Mouse (Mus musculus) kidney, embryonic 15.5 days (tissue): ENCODE data around the gene Stox2. TPM values are rescaled to one million over a fixed set of nuclear protein-coding genes. Genes with fewer than 3 reads are reported as not detected.

Source experiments
- ATAC-seq: fragments of 200-750 bp; cut with Nextera tagmentation; replicated peaks from 2 replicates; pipeline ENCODE4 v1.8.0; 2017; ENCODE audit warnings: moderate TSS enrichment; ENCODE audit not compliant: low FRiP score
- H3K27ac ChIP-seq: fragments of 300-500 bp; sonication (generic); 2 replicates; pipeline ENCODE4 v1.5.1; 2015; ENCODE audit warnings: mild to moderate bottlenecking, inconsistent platforms
- H3K27me3 ChIP-seq: fragments of 300-500 bp; sonication (generic); 2 replicates; pipeline ENCODE4 v1.6.1; 2015; ENCODE audit warnings: inconsistent platforms
- H3K36me3 ChIP-seq: fragments of 300-500 bp; sonication (generic); 2 replicates; pipeline ENCODE4 v1.6.1; 2015; ENCODE audit warnings: inconsistent platforms
- H3K4me1 ChIP-seq: fragments of 300-500 bp; sonication (generic); 2 replicates; pipeline ENCODE4 v1.6.1; 2015; ENCODE audit warnings: inconsistent platforms
- H3K4me2 ChIP-seq: fragments of 300-500 bp; sonication (generic); 2 replicates; pipeline ENCODE4 v1.6.1; 2015; ENCODE audit warnings: moderate library complexity, mild to moderate bottlenecking, inconsistent platforms
- H3K4me3 ChIP-seq: fragments of 300-500 bp; sonication (generic); replicated peaks from 2 replicates; pipeline ENCODE4 v1.5.1; 2015; ENCODE audit warnings: mild to moderate bottlenecking, inconsistent platforms
- H3K9ac ChIP-seq: fragments of 300-500 bp; sonication (generic); 2 replicates; pipeline ENCODE4 v1.6.1; 2015; ENCODE audit warnings: mild to moderate bottlenecking, inconsistent platforms
- H3K9me3 ChIP-seq: fragments of 300-500 bp; sonication (generic); replicated peaks from 2 replicates; pipeline ENCODE4 v1.6.1; 2016; ENCODE audit warnings: inconsistent platforms
- WGBS: fragments of 180-500 bp; shearing (Covaris S2); methylation state at CpG from one replicate; pipeline ENCODE4 v1.1.7; 2015; ENCODE audit warnings: mixed read lengths; 5-methylcytosine and 5-hydroxymethylcytosine counted together
- polyA plus RNA-seq: library from polyadenylated mRNA; unstranded; fragments of >200 nt; fragmentation: Nextera tagmentation; extraction: Ambion mirVana; gene quantifications from 2 replicates; pipeline ENCODE4 v1.2.1, GENCODE M21; 2015

The Stox2 gene
- polyA plus RNA-seq, 1 experiment from 2014 or later = 12.3 TPM

GRCm38 (mm10) chr8:47345772-47346103 lies 100.4 kb downstream of the Stox2 start:
- Histone ChIP-seq H3K27ac (no peak overlapping the region), H3K4me2 (no peak overlapping the region), H3K9me3 (no peaks in the 10 kb centered on the region), H3K36me3 (no peaks in the 10 kb centered on the region), H3K27me3 (peaks cover 12% of the 10 kb centered on the region; the same call in 1 of the 2 replicates), H3K4me1 (peaks cover 41% of the 10 kb centered on the region), H3K4me3 (no peak overlapping the region), H3K9ac (no peak overlapping the region)
- WGBS = 91% methylated on average over 9 of the region's 9 CpGs
- no peak for ATAC-seq

- no peaks in the 10 kb centered on the region for H3K36me3 ChIP-seq
Observed at GRCm38 (mm10) chr8:47345085-47345771, 100.9 kb downstream of the Stox2 start.

GRCm38 (mm10) chr8:47341474-47341873 lies 104.7 kb downstream of the Stox2 start:
- no peaks in the 10 kb centered on the region for H3K36me3 ChIP-seq
- H3K4me1 ChIP-seq = peaks cover 38% of the 10 kb centered on the region
- peak; percentile 58; the same call in 1 of the 2 replicates for ATAC-seq
- H3K27me3 ChIP-seq = no peaks in the 10 kb centered on the region
- H3K4me2 ChIP-seq = no peak overlapping the region
- no peaks in the 10 kb centered on the region for H3K9me3 ChIP-seq
- no peak overlapping the region for H3K9ac ChIP-seq
- H3K4me3 ChIP-seq = no peak overlapping the region
- H3K27ac ChIP-seq = no peak overlapping the region
- WGBS = 49% methylated on average over 11 of the region's 11 CpGs

More at GRCm38 (mm10) chr8:47345085-47345771, 100.9 kb downstream of the Stox2 start:
- no peak overlapping the region for H3K27ac ChIP-seq
- 52% methylated on average over 15 of the region's 15 CpGs for WGBS
- H3K9me3 ChIP-seq = no peaks in the 10 kb centered on the region
- H3K9ac ChIP-seq = no peak overlapping the region
- H3K4me1 ChIP-seq = peaks cover 40% of the 10 kb centered on the region
- ATAC-seq = no peak
- H3K4me2 ChIP-seq = no peak overlapping the region
- no peak overlapping the region for H3K4me3 ChIP-seq
- peaks cover 8% of the 10 kb centered on the region; the same call in 1 of the 2 replicates for H3K27me3 ChIP-seq

GRCm38 (mm10) chr8:47338691-47339323 lies 107.4 kb downstream of the Stox2 start:
- Histone ChIP-seq H3K27me3 (no peaks in the 10 kb centered on the region), H3K9me3 (no peaks in the 10 kb centered on the region), H3K9ac (no peak overlapping the region), H3K27ac (no peak overlapping the region), H3K4me1 (peaks cover 37% of the 10 kb centered on the region), H3K4me2 (no peak overlapping the region), H3K4me3 (no peak overlapping the region), H3K36me3 (no peaks in the 10 kb centered on the region)
- WGBS = 22% methylated on average over 3 of the region's 3 CpGs
- ATAC-seq = no peak

DNA sequence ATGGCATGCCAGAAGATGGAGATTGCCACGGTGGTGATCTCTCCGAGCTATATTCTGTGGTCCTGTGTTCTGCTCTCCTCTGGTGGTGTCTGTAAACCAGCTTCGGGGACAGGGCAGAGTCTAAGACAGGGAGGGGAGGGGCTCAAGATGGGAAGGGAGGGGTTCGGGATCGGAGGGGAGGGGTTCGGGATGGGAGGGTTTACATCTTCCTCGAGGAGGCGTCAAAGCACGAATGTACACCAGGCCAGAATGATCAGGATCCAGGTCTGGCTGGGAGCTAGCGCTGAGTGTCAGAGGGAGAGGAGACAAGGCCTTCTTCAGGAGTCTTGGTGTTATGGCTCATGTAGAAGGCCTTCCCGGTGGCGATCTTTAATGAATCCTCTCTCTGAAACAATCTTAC lies 109.7 kb downstream of the Stox2 start:
- 91% methylated on average over 12 of the region's 12 CpGs for WGBS
- ATAC-seq = no peak; the same call in 1 of the 2 replicates
- Histone ChIP-seq H3K27me3 (no peaks in the 10 kb centered on the region), H3K36me3 (no peaks in the 10 kb centered on the region), H3K4me2 (no peak overlapping the region), H3K9ac (no peak overlapping the region), H3K4me1 (peaks cover 33% of the 10 kb centered on the region), H3K27ac (no peak overlapping the region), H3K4me3 (no peak overlapping the region), H3K9me3 (no peaks in the 10 kb centered on the region)

DNA sequence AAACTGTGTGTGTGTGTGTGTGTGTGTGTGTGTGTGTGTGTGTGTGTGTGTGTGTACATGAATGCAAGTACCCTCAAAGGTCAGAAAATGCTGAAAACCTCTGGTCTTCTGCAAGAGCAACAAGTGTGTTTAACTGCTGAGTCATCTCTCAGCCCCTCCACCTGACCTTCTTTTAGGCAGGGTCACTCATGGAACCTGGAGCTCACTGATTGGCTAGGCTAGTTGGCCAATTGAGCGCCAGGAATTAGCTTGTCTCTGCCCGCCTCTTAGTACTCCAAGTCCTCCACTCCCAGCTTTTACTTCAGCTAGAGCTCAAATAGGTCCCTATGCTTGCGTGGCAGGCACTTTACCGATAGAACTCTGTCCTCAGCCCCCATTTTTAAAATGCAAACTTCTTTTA lies 110.2 kb downstream of the Stox2 start:
- Histone ChIP-seq H3K4me1 (peaks cover 28% of the 10 kb centered on the region), H3K27me3 (no peaks in the 10 kb centered on the region), H3K36me3 (no peaks in the 10 kb centered on the region), H3K9ac (no peak overlapping the region), H3K27ac (no peak overlapping the region), H3K4me3 (no peak overlapping the region), H3K4me2 (no peak overlapping the region), H3K9me3 (no peaks in the 10 kb centered on the region)
- ATAC-seq = no peak
- 88% methylated on average over 4 of the region's 4 CpGs for WGBS

DNA sequence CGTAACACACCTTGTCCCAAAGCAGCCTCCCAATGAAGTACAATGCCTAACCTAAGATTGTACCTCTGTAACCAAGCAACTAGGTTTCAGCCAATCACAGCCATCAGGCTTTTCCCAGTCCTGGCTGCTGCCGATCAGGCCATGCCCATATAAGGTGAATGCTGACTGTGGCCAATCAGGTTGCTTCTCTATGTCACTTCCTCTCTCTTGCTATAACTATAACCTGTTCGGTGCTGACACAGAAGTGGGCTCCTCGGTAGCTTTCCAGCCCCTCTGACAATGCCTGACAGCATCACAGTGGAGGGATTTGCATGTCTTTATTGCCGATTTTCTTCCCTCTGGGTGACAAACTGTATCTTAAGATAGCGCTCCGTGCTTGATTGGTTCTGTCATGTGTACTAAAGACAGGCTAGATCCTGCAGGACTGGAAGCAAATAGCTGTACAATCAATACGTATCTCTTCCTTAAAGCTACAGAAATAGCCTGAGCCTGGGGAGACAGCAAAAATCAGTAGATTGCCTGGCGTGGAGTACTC lies 111.9 kb downstream of the Stox2 start:
- Histone ChIP-seq H3K4me2 (peak overlapping the region; percentile 17; the same call in 1 of the 2 replicates), H3K9me3 (no peaks in the 10 kb centered on the region), H3K4me3 (peak overlapping the region; percentile 16; the same call in 1 of the 2 replicates), H3K9ac (no peak overlapping the region), H3K36me3 (no peaks in the 10 kb centered on the region), H3K27me3 (no peaks in the 10 kb centered on the region), H3K27ac (0 out of 2 replicates have a peak overlapping the region, but pooled peaks have one; percentile 5), H3K4me1 (peaks cover 13% of the 10 kb centered on the region)
- peak; percentile 67 for ATAC-seq
- 72% methylated on average over 9 of the region's 9 CpGs for WGBS

DNA sequence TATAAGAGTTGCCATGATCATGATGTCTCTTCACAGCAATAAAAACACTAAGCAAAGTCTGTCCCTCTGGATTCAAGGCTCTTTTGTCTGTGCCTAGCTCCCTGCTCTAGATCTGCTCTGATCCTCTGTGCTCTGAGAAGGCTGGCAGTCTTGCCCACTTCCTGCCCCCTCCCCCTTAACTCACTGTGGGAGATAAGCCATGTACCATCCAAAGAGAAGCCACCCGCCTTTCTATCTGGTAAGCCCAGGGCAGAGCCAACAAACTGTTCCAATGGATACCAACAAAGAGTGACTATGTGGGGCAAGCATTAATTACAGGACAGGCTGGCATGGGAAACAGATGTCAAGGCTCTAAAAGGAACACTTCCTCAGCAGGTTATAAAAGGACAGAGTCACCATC lies 113.2 kb downstream of the Stox2 start:
- H3K4me2 ChIP-seq = no peak overlapping the region
- H3K27me3 ChIP-seq = no peaks in the 10 kb centered on the region
- no peak overlapping the region for H3K27ac ChIP-seq
- no peak overlapping the region for H3K4me3 ChIP-seq
- no peaks in the 10 kb centered on the region for H3K36me3 ChIP-seq
- H3K9me3 ChIP-seq = no peaks in the 10 kb centered on the region
- H3K9ac ChIP-seq = no peak overlapping the region
- no peak for ATAC-seq
- H3K4me1 ChIP-seq = peaks cover 6% of the 10 kb centered on the region
- WGBS = 97% methylated on average over 1 of the region's 1 CpGs

DNA sequence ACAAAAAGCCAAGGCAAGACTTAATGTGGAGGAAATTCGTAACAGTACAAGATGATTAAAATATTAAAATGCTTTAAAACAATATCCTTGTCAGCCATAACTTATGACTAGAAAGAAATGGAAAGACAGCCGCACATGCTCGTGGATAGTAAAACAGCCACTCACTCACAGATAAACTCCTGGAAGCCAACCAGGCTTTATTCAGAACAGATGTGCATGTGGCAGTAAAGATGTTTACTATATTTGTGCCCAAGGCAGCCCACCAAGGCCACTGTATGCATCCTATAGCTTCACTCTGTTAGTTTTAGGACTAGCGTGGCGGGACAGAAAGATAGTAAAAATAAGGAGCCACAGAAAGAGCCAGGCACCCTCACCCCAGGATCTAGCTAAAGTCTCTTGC lies 115.2 kb downstream of the Stox2 start:
- H3K9me3 ChIP-seq = no peaks in the 10 kb centered on the region
- H3K4me2 ChIP-seq = no peak overlapping the region
- H3K4me1 ChIP-seq = peaks cover 6% of the 10 kb centered on the region
- H3K36me3 ChIP-seq = no peaks in the 10 kb centered on the region
- ATAC-seq = no peak
- H3K9ac ChIP-seq = no peak overlapping the region
- no peaks in the 10 kb centered on the region for H3K27me3 ChIP-seq
- 78% methylated on average over 5 of the region's 5 CpGs for WGBS
- no peak overlapping the region for H3K27ac ChIP-seq
- no peak overlapping the region for H3K4me3 ChIP-seq

- Histone ChIP-seq H3K36me3 (no peaks in the 10 kb centered on the region), H3K4me2 (no peak overlapping the region), H3K4me1 (peaks cover 6% of the 10 kb centered on the region; the same call in 1 of the 2 replicates), H3K4me3 (no peak overlapping the region), H3K9ac (no peak overlapping the region), H3K27me3 (no peaks in the 10 kb centered on the region), H3K27ac (no peak overlapping the region), H3K9me3 (no peaks in the 10 kb centered on the region)
- ATAC-seq = no peak
- WGBS = 86% methylated on average over 8 of the region's 8 CpGs
Observed at GRCm38 (mm10) chr8:47326348-47326747, 119.8 kb downstream of the Stox2 start.

DNA sequence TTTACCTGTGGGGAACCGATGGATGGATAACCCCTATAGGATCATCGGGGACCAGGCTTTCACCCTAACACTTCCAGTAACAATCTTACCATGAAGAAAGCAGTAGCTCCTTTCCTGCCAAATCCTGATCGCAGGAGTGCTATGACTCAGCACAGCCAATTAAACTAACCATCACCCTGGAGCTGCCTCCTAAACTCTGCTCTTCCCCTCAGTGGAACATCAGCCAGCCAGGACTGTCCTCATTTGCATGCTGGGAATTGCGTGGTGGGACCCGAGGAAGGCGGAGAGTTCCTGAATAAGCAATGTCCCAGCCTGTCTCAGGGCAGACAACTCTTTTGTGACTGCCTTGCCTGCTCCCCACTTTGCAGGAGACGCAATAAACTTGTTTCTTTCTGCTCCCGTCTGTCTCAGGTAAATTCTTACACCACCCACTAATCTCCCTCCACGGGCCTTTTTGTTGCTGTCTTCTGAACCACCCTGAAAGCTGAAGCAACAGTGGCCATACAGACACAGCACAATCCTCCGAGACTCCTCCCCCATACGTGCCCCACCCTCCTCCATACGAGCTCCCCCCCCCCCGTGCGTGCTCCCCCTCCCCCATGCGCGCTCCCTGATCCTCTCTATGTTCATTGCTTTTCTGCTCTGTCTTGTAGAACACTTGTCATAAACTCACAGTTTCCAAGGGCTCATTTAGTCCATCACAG lies 121.9 kb downstream of the Stox2 start:
- H3K4me2 ChIP-seq = 0 out of 2 replicates have a peak overlapping the region, but pooled peaks have one; percentile 16
- no peaks in the 10 kb centered on the region for H3K9me3 ChIP-seq
- H3K4me3 ChIP-seq = no peak overlapping the region
- no peak overlapping the region for H3K9ac ChIP-seq
- 34% methylated on average over 16 of the region's 16 CpGs for WGBS
- no peak overlapping the region for H3K27ac ChIP-seq
- H3K27me3 ChIP-seq = no peaks in the 10 kb centered on the region
- no peaks in the 10 kb centered on the region for H3K36me3 ChIP-seq
- H3K4me1 ChIP-seq = peaks cover 10% of the 10 kb centered on the region; the same call in 1 of the 2 replicates
- ATAC-seq = 0 out of 2 replicates have a peak, but pooled peaks have one; percentile 40

DNA sequence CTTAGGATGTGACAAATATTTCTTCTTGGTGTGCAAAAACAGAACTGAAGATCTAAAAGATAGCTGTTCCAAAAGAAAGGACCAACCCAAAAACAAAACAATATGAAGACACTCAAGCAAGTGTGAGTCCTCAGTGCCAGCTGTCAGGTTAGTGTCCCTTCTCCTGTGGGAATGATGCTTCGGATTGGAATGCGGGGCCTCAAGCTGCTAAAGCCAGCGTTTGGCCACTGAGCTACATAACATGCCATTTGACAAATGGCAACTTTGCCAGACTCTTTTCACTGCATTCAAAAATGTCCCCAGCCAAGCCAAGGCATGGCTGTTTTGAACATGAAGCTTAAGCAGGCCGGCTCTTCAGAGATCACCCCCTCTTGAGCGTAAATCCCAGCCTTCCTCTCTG lies 124.9 kb downstream of the Stox2 start:
- Histone ChIP-seq H3K9me3 (no peaks in the 10 kb centered on the region), H3K27ac (no peak overlapping the region), H3K27me3 (no peaks in the 10 kb centered on the region), H3K9ac (no peak overlapping the region), H3K4me3 (no peak overlapping the region), H3K36me3 (no peaks in the 10 kb centered on the region), H3K4me2 (no peak overlapping the region), H3K4me1 (peaks cover 10% of the 10 kb centered on the region; the same call in 1 of the 2 replicates)
- no peak for ATAC-seq
- WGBS = 54% methylated on average over 5 of the region's 5 CpGs
